Mouse (Mus musculus) liver, postnatal 0 days (tissue): ENCODE results near the gene Gm19345.

Experiments
- CTCF ChIP-seq: sonication (generic); IDR thresholded peaks from 2 replicates; pipeline ENCODE4 v1.5.1; 2016; ENCODE audit warnings: antibody characterized with exemption, low read depth
- EP300 ChIP-seq: IDR thresholded peaks from 2 replicates; pipeline ENCODE4 v1.6.1; 2016; ENCODE audit warnings: antibody characterized with exemption, low read depth, mild to moderate bottlenecking

- TF ChIP-seq CTCF (peak; percentile 70), EP300 (no peak)
Measured at GRCm38 (mm10) chr7:19871943-19872601, 20.3 kb downstream of the Gm19345 start.
